Mouse (Mus musculus): Measurements from ENCODE around the gene Cyp2b19. TPM values are rescaled to one million over a fixed set of nuclear protein-coding genes. Genes with fewer than 3 reads are reported as not detected.
"Not testable (repeated sequence)": the region's sequence is repeated elsewhere in the genome, so short reads cannot be mapped to it uniquely, and the experiment has no call there.

Cyp2b19 gene
- polyA plus RNA-seq (2012; rRNA removed): 0.27 TPM in 1 of 2 replicates, not detected in the other

DNA sequence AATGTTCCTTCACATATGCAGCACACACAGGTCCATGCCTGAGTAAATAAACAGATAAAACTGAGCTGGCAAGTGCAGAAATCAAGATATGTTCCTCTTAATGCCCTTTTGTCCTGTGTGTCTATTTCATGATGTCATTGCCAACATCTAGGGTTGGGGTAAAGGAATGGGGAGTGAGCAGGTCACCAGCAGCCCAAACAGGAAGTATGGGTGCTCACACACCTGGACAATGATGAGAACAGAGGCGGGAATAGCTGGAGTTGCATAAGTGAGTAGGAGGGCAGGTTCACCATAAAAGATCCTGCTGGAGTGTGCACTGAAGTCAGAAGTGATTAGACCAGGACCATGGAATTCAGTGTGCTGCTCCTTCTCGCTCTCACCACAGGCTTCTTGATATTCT is at the start of gene Cyp2b19:
TSS of gene Cyp2b19 (plus strand) at position 301 of the 400 bp plus-strand sequence.
- no peak for DNase-seq (ENCODE audit: low read depth)

DNA sequence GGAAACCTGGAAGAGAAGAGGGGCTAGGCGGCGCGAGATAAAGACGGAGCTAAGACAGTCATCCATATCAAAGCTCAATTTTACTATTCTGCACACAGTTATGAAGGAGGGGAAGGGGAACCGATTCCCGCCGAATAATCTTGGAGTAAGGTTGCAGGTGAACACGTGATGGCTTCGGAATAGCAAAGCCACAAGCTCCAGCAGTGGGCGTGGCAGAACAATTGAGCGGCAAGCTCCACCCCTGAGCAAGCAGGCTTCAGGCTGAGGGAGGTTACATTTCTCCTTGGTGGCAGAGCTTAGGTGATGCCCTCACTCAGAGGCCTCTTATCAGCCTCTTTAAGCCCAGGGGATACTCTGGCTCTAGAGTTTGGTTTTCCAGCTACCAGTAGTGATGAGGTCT is 45.9 kb upstream of the Cyp2b19 start:
- no peak for DNase-seq (ENCODE audit: low read depth)

DNA sequence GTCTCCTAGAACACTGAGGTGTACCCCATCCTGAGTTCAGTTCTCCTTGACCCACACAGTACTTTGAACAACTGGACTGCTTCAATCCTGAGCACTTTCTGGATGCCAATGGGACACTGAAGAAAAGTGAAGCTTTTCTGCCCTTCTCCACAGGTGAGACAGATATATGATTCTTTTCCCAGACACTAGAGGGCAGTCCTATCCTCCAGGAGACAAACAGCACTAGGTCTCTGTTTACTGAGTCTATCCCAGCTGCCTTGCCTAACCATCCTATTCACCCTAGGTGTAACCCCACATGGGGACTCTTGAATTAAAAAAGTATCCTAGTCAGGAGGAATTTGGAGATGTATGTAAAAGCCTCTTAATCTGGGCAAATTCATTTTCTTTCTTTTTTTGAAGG is 18.0 kb upstream of the Cyp2b19 start:
- DNase-seq (ENCODE audit: low read depth): no peak

DNA sequence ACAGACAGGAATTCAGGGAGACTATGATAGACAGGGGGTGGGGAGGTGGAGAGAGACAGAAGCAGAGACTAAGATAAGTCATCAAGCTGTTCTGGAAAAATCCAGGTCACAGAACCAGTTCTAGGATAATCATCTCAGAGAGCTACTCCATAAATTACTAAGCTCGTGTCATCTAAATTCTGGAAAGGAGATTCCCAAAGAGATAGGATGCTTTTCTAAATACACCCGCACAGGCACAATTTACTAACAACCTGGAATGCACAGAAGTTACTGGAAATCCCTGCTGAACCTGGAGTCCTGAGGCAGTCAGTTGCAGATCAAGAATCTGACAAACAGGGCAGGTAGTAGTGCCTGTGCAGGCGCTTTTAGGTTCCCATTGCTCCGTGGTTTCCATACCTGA is 13.0 kb upstream of the Cyp2b19 start:
- peak; percentile 80 for DNase-seq (ENCODE audit: low read depth)

DNA sequence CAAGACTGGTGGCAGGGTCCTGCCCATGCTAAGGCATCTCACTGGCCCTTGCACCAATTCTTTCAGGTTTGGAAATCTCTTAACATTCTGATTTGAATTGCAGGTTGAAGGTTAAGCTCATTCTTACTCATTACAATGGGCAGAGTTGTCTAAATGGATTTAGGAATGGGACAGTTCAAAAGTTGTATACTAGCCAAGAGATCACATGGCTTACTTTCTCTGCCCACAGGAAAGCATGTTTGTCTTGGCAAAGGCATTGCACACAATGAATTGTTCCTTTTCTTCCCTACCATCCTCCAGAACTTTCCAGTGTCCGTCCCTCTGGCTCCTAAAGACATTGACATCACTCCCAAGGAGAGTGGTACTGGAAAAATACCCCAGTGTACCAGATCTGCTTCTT is 11.5 kb upstream of the Cyp2b19 start:
- peak; percentile 88 for DNase-seq (ENCODE audit: low read depth)

DNA sequence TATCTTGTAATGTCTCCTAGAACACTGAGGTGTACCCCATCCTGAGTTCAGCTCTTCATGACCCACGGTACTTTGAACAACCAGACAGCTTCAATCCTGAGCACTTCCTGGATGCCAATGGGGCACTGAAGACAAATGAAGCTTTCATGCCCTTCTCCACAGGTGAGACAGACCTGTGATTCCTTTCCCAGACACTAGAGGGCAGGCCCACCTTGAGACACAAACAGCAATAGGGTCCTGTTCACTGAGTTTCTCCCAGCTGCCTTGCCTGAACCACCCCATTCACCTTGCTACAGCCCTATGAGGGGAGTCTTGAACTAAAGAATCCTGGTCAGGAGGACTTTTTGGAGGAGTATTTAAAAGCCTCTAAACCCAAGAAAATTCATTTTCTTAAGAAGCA is 10.1 kb downstream of the Cyp2b19 start:
- DNase-seq (ENCODE audit: low read depth): no peak

DNA sequence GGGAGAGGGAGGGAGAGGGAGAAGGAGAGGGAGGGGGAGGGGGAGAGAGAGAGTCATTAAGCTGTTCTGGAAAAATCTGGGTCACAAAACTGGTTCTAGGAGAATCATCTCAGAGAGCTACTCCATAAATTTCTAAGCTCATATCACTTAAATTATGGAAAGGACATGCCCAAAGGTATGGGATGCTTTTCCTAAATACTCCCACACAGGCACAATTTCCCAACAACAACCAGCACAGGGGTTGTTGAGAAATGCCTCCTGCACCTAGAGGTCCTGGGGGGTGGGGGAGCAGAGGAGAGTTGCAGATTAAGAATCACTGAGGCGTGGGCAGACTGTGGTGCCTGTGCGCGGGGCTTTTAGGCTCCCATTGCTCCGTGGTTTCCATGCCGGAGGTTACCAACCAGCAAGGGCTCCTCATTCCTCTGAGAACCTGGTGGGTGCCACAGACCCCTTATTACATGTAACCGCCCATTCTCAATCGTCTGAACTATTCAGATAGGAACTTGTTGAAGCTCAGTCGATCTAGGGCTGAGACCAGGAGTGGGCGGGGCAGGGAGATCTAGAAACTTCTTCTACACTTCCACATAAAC is 13.0 kb downstream of the Cyp2b19 start:
- DNase-seq (ENCODE audit: low read depth): no peak

DNA sequence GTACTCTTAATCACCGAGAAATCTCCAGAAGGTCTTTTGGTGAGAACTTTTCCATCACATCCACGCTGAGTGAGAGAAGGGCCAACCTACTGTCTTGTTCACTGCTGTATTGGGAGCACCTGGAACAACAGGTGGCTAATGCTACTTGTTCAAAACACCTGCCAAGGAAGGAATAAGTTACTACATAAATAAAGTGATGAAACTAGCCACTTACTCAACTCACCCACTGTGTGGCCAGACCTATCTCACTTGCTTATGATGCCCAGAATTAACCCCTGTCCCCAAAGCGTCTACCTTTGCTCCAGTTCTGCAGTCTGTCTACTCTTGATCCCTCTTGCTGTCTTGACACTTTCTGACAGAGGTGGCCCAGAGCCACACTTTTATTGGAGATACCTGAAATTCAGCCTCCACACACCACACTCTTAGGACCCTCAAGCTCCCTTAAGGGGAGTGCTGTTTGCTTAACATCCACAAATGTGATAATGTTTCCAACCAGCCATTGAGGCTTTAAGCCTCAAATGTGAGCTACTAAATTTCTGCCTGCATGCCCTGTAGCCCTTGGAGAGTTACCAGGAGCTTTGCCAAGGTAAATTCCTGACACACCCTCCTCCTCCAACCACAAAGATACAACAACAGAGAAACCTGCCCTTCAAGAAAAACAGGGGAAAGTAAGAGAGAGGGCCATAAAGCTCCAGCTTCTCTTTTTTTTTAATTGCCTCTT is 16.1 kb downstream of the Cyp2b19 start:
- peak; percentile 98 for DNase-seq (ENCODE audit: low read depth)

DNA sequence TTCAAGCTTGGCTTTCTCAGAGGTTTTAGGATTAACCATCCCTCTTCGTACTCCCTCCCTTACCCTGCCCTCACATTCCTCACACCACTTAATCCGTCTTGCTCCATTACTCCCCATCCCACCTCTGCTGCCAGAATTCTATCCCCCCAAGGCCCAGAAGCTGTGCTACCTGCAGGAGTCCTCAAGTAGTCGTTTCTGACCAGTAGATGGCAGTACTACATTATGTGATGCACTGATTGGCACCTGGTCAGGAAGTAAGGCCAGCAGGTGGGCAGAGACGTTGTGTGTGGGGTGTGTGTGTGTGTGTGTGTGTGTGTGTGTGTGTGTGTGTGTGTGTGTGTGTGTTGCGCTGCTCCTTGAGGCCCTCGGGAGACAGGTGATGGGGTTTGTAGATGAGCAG is 18.9 kb downstream of the Cyp2b19 start:
- no peak for DNase-seq (ENCODE audit: low read depth)

DNA sequence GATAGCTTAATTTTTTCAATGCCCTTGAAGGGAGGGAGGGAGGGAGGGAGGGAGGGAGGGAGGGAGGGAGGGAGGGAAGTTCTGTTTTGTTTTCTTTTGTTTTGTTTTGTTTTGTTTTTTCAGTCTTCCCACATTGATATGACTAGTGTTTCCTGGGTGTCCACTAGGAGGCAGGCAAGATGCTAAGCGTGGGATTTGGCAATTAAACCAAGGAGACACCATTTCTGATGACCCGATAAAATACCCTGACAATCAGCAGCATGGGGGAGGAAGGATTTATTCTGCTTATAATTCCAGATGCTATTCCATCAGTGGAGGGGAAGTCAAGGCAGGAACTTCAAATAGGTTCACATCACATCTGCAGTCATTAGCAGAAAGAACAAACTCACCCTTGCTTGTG is 20.9 kb downstream of the Cyp2b19 start:
- no peak for DNase-seq (ENCODE audit: low read depth)

DNA sequence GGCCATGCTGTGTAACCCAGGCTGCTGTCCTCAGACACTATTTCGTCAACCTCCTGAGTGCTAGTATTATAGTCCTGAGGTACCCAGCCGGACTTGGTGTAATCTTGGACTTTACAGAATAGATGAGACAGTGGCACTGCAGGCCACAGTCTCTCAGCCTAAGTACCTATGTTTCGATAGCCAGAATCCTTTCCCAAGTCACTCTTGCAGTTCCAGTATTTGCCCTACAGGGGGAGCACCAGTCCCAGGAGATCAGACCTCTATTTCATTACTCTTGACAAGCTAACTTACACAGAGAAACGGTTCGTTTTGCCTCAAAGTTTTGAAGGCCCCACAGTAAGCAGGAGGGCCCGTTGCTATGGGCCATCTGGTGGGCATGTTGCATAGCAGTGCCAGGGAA is 21.5 kb downstream of the Cyp2b19 start:
- no peak for DNase-seq (ENCODE audit: low read depth)

DNA sequence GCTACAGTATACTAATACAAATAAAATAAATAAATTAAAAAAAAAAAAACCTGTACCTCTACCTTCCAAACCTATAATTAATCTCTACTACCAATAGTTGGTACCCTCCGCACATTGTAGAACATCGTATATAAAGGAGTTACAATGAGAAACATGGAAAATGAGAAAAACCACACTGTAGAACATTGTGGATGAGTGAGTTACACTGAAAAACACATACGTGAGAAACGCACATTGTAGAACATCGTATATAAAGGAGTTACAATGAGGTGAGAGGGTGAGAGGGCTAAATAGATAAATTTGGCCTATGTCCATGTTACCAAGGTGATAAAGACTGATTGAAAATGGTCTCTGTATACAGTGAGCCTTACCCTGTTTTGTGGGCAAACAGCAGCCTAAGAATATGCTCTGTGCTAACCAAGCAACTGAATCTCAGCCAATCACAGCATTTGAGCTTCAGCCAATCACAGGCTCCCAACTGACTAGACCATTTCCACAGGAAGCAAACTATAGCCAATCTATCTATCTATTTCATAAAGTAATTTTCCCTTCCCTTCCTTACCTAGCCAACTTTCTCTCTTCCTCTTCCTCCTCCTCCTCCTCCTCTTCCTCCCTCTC is 23.0 kb downstream of the Cyp2b19 start:
- no peak for DNase-seq (ENCODE audit: low read depth)

DNA sequence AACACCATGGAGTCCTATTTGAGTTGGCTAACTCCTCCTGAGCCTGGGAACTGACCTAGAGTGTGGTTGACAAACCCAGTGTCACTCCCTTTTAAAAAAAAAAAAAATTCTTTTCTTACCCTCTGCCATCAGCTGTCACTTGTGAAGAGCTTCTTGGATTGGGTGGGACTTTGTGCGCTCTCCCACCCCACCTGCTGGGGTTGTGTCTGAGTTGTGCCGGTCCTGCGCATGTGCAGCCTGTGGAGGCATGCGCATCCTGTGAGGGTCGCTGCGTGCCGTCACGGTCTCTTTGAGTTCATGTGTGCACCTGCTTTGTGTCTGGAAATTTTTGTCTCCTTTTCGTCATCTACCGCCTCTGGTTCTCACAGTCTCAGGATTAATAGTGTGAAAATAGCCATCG is 23.6 kb downstream of the Cyp2b19 start:
- no peak for DNase-seq (ENCODE audit: low read depth)

DNA sequence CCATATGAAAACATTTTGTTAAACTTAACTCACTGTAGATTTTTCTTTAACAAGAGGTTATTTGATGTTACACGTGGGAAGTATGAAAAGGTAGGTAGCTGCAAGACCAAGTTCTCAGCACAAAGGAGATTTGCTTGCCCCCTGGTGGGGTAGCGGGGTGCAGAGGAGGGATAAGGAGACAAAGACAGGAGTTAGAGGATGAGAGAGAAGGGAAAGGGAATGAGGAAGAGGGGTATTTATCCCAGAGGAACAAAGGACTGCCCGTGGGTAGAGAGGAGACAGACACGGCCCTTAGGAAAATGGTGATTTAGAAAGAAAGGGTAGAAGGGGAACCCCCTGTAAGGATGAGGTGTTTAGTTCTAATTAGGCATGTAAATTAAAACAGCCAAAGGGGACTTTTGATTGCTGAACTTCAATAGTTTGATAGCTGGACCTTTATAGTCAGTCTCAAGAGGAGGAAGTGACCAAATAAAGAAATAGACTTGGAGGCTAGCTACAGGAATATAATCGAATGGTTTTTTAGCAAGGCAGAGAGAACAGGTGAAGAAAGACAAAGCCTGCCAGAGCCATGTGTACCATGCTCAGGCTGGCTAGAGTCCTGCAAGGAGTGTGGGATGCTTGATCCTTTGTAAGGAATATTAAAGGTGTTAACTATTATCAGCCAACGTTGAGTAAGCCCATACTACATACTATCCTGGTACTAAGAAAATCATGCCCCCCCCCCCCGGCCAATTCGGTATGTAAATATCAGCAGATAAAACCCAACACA is 24.2 kb downstream of the Cyp2b19 start:
- no peak for DNase-seq (ENCODE audit: low read depth)

DNA sequence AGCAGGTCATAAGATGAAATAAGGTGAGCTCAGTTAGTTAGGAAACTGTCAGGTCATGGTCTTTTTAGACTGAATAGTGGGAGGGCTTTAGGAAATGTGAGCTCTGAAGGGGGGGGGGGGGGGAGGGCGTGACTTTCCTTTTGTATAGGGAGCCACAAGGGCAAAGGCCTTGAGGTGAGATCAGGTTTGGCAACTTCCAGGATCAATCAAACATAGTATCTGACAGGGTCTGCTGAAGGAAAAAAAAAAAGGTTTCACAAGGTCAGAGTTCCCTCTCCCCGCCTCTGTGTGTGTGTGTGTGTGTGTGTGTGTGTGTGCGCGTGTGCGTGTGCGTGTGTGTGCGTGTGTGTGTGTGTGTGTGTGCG is 24.8 kb downstream of the Cyp2b19 start:
- DNase-seq (ENCODE audit: low read depth): no peak

DNA sequence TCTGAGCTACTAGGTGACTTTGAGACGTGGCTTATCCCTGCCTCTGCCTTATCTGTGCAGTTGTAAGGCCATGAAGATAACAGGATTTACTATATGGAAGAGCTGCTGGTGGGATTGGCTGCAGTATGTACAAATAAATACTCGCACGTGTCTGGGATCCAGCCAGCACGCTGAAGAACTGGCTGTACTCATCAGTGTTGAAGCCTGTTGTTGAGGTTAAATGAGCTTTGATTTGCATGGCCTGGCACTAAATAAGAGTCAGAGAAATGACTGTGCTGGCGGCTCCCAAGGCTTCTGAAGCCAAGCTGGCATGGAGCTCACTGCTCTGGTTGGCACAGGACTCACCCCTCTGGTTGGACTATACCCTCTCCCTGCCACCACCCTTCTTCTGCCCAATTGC is 26.2 kb downstream of the Cyp2b19 start:
- no peak for DNase-seq (ENCODE audit: low read depth)

DNA sequence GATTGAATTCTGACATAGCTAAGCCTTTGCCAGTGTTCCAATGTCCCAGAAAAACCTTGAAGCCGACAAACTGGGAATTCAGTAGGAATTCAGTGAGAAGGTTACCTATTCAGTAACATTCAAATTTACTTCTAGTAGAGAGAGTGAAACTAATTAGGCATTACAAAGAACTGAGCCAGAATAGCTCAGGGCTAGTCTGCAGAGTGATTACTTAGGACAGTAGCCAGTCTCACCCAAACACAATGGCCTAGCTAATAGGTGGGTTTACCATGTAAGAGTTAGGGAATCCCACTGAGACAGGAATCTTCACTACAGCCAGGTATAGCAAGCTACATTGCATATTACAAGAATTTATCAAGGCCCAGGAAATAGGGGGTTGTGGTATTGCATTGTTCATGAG is 29.1 kb downstream of the Cyp2b19 start:
- DNase-seq (ENCODE audit: low read depth): not testable (repeated sequence)

DNA sequence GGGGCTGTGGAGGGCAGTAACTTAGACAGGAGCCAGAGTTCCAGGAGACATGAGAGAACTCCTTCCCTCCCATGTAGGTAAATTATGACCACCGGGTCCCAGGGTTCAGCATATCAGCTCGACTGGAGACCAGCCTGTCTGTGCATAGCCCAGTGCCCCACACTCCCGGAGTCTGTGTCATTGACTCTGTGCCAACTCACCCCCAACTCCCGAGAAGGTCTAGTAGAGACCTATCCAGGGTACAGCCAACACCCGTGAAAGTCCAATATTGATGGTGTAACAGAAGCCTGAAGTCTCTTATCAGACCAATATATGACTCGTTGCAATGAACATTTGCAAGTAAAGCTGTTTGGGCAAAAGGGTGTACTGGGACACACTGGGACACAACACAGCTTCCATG is 33.0 kb downstream of the Cyp2b19 start:
- DNase-seq (ENCODE audit: low read depth): no peak

DNA sequence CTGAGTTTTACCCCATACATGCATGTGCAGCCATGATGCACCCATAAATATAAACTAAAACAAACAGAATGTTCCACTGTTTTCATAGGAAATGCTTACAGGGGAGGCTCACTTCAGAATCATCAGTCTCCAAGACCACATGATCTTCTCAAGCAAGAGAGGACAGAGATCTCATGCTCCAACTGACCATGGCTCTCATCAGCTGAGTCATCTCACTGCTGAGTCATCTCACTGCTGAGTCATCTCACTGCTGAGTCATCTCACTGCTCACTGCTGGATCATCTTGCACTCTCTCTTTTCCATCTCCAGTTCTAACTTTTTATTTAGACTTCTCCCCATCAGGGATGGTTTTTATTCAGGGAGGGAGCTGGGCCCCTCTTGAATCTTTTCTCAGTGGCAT is 43.2 kb downstream of the Cyp2b19 start:
- DNase-seq (ENCODE audit: low read depth): no peak

DNA sequence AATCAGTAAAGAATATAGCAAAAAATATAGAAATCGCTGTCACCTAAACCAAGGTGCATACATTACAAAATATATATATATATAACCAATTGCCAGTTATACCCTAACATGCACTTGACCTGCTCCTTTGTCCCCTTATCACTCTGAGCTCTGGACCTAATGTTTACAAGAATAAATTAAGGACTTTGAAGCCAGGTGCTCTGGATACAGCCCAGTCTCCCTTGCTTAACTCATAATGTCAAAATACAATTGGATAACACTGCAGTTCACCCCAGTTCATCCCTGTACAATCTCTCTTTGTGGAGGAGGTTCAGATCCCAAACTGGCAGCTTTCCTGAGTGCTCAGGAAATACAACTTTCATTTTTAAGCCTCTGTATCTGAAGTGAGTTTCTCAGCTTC is 44.1 kb downstream of the Cyp2b19 start:
- no peak for DNase-seq (ENCODE audit: low read depth)

DNA sequence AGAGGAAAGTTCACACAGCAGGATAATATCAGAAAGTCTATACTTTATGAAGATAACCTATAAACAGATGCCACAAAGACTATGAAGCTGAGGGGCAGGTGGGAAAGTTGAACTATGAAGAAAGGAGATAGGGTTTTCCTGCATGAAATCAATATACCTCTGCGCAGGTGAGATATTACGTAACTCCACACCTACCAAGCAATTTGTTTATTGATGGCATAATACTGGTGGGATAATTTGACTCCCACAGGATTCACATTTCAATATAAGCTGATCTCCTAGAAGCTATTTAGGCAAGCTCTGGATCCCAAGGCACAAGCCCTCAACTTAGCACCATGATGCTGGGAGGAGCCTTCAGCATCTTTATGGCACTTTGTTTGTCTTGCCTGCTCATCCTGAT is 51.6 kb downstream of the Cyp2b19 start, which contains the start of gene Cyp2g1:
TSS of gene Cyp2g1 (plus strand) at position 301 of the 400 bp plus-strand sequence.
- no peak for DNase-seq (ENCODE audit: low read depth)

All from gonadal fat pad, adult 2 months (tissue).